Mouse (Mus musculus) adrenal gland, adult 8-10 months (tissue): ENCODE measurements around the gene Larp6. TPM values are rescaled to one million over a fixed set of nuclear protein-coding genes. Genes with fewer than 3 reads are reported as not detected.

Experiments
- DNase-seq: peaks from one replicate; pipeline ENCODE4 v3.0.0; 2022
- total RNA-seq, 4 experiments: library from RNA; stranded (reverse); gene quantifications; 2 replicates each; pipeline ENCODE4 v1.2.4; 2022

Larp6 gene
- total RNA-seq, 4 experiments from 2014 or later, result 3.1 to 4.7 (median 3.7) TPM

GRCm38 (mm10) chr9:60759436-60760007 lies 46.7 kb downstream of the Larp6 start:
- peak; percentile 20 for DNase-seq

- DNase-seq, result no peak
Measured at GRCm38 (mm10) chr9:60765181-60765580, 52.4 kb downstream of the Larp6 start.

GRCm38 (mm10) chr9:60768393-60768792 lies 55.6 kb downstream of the Larp6 start:
- no peak for DNase-seq

DNA sequence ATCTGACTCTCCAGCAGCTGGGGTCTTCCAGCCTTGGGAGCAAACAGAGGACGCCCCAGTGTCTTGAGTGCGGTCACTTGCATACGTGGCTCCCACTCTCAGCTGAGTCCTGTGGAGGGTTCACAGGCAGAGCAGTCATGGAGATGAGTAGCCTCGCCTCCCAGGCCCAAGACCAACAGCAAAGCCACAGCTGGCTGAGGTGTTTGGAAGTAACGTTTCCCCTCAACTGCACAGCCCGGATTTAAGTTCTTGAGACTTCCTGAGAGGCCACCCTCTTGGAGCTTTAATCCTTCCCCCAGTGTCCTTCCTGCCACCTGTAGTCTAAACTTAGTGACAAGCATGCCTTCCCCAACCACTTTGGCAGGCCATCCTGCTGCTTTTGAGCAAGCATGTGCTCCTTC lies 56.9 kb downstream of the Larp6 start:
- no peak for DNase-seq

DNA sequence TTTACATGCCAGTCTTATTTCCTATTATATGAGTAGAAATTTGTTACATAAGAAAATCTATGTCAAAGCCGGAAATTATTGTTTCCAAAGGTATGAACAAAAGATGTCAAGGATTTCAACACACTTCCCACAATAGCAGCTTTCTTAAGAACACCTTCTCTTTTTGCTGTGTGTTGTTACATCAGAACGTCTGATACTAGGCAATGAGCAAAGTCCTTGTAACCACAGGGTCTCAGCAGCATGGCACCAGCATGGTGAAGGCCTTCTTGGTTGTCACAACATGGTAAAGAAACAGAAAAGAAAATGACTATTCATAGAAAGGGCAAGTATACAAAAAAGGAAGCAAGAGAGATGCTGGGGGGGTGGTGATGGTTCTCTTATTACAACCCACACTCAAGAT lies 60.9 kb downstream of the Larp6 start:
- DNase-seq, result no peak

GRCm38 (mm10) chr9:60776899-60777298 lies 64.1 kb downstream of the Larp6 start:
- no peak for DNase-seq

DNA sequence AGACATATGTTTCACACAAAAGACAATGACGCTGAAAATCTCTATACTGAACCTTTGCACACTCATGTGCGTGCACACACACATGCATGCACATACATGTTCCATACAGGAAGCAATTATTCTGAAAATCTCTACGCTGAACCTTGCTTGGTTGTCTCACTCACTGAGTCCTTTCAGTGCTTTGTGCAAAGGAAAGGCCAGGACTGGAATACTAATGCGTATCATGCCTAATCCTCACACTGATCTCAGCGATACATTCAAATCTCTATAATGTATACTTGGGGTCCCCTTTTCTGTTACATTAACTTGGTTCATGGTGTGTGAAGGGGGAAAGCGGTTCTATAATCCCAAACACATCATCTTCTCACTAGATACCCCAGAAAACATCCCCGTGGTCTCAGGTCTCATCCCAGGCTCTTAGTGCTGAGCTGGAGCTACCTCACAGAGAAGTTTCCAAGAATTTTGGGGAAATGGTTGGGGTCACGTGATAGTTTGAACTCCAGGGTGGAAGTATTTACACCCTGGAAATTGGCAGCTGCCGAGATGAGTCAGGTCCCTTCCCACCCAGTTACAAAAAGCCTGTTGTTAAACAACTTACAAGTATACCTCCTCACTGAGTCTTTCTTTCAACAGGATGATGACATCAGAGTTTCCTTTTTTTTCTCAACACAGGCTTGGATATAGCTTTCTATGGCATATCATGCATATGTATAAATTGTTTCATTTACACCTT lies 69.4 kb downstream of the Larp6 start:
- no peak for DNase-seq

GRCm38 (mm10) chr9:60785069-60785468 lies 72.3 kb downstream of the Larp6 start:
- no peak for DNase-seq

DNA sequence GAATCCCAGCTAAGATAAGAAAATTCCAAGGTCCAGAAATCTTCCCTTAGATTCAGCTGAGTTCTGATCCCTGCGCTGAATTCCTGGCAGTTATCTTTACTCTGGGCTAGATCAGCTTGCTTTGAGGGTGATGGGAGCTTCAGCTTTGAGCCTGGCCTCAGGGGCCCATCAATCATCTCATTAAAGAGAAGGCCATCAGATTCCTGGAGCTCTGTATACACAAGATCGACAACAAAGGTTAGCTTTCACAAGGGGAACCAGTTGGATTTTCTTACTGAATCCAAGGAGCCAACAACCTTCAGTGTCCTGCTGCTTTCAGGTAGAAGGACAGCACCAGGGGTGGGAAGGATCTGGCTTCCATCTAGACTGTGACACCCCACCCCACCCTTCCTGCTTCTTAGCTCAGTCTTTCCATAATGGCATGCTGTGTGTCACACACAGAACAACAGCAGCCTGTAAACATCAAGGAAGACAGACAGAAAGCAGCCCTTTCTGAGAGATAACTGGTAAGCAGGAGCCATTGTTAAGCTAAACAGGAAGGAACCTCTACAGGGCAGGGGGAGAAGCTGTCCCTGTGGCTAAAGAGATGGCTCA lies 74.8 kb downstream of the Larp6 start:
- DNase-seq, result no peak

Other genes starting within 250 kb of the Larp6 start
- 1 to 10 TPM; 4.2 to 8.1 (median 6.3) TPM for gene Thsd4, start 190.9 kb upstream of the Larp6 start, total RNA-seq
- gene Lrrc49, start 24.8 kb upstream of the Larp6 start, total RNA-seq, result 10 to 100 TPM; 16.1 to 24.9 (median 22.2) TPM
- gene Uaca, start 81.6 kb downstream of the Larp6 start, total RNA-seq, result 10 to 100 TPM; 37.5 to 62.0 (median 48.1) TPM